Mouse (Mus musculus): ENCODE measurements at regions not wholly inside any gene's neighbourhood (a gene's known extent, or its start where the extent isn't known, plus 50 kb on each side); places are given as distances from the start of the nearest gene placed in this dataset.

GRCm38 (mm10) chr7:125263756-125264155 lies 180.7 kb upstream of the Kdm8 start:
- DNase-seq = peak in 1 of 2 experiments; percentile 9

- no peak for DNase-seq
Observed at GRCm38 (mm10) chr7:125270711-125271110, 173.8 kb upstream of the Kdm8 start.

- peak; percentile 41 to 60 for DNase-seq
Observed at GRCm38 (mm10) chr7:125271356-125271755, 173.1 kb upstream of the Kdm8 start.

- DNase-seq = peak; percentile 7 to 38
Observed at GRCm38 (mm10) chr7:125281371-125281770, 163.1 kb upstream of the Kdm8 start.

- no peak for DNase-seq
Observed at GRCm38 (mm10) chr7:125295226-125295625, 149.2 kb upstream of the Kdm8 start.

- no peak for DNase-seq
Observed at GRCm38 (mm10) chr7:125308433-125308832, 136.0 kb upstream of the Kdm8 start.

GRCm38 (mm10) chr7:125310971-125311370 lies 133.5 kb upstream of the Kdm8 start:
- DNase-seq = no peak

- no peak for DNase-seq
Observed at GRCm38 (mm10) chr7:125313604-125314003, 130.9 kb upstream of the Kdm8 start.

GRCm38 (mm10) chr7:125334769-125335168 lies 109.7 kb upstream of the Kdm8 start:
- DNase-seq = no peak

GRCm38 (mm10) chr7:125335586-125336165 lies 108.8 kb upstream of the Kdm8 start:
- DNase-seq = peak in 1 of 2 experiments; percentile 14

- DNase-seq = no peak
Observed at GRCm38 (mm10) chr7:125336826-125337225, 107.7 kb upstream of the Kdm8 start.

- DNase-seq = no peak
Observed at GRCm38 (mm10) chr7:125338177-125338751, 106.2 kb upstream of the Kdm8 start.

- DNase-seq = no peak
Observed at GRCm38 (mm10) chr7:125340326-125340905, 104.1 kb upstream of the Kdm8 start.

- DNase-seq = no peak
Observed at GRCm38 (mm10) chr7:125349606-125350005, 94.9 kb upstream of the Kdm8 start.

GRCm38 (mm10) chr7:125354211-125354610 lies 90.3 kb upstream of the Kdm8 start:
- DNase-seq = no peak

- DNase-seq = no peak
Observed at GRCm38 (mm10) chr7:125354956-125355355, 89.5 kb upstream of the Kdm8 start.

GRCm38 (mm10) chr7:125358016-125358415 lies 86.5 kb upstream of the Kdm8 start:
- no peak for DNase-seq

- DNase-seq = no peak
Observed at GRCm38 (mm10) chr7:125383021-125383420, 61.5 kb upstream of the Kdm8 start.

GRCm38 (mm10) chr7:125384171-125384570 lies 60.3 kb upstream of the Kdm8 start:
- no peak for DNase-seq

- peak; percentile 17 to 31 for DNase-seq
Observed at GRCm38 (mm10) chr7:125392536-125392935, 51.9 kb upstream of the Kdm8 start.

- no peak for DNase-seq
Observed at GRCm38 (mm10) chr7:125393228-125393627, 51.2 kb upstream of the Kdm8 start.

- DNase-seq = peak; percentile 96 to 97
Observed at GRCm38 (mm10) chr7:125393654-125394346, 50.7 kb upstream of the Kdm8 start.

Data from adrenal gland, postnatal 36 days (tissue).